Mouse (Mus musculus): ENCODE measurements around the gene Gm47995.
"Not testable (repeated sequence)": the region's sequence is repeated elsewhere in the genome, so short reads cannot be mapped to it uniquely, and the experiment has no call there.

Gm47995 gene

DNA sequence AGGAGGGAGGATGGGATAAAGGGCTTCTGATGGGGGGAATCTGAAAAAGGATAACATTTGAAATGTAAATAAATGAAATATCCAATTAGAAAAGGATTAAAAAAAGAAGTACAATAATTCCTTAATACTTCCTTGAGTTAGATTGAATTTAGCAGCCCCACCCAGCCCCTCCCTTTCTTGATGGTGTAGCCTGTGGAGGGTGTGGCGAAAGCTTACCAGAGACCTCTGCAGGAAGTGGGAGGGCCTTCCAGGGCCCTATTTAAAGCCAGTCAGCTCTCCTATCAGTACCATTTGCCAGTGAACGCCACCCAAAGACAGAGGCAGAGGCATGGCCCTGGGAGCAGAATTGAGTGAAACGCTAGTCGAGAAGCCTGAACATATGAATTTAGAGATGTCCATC, at the start of gene Gm47995:
TSS of gene Gm47995 (plus strand) at position 329 of the 400 bp plus-strand sequence.
- DNase-seq (ENCODE audit: low read depth, low spot score): not testable (repeated sequence)

DNA sequence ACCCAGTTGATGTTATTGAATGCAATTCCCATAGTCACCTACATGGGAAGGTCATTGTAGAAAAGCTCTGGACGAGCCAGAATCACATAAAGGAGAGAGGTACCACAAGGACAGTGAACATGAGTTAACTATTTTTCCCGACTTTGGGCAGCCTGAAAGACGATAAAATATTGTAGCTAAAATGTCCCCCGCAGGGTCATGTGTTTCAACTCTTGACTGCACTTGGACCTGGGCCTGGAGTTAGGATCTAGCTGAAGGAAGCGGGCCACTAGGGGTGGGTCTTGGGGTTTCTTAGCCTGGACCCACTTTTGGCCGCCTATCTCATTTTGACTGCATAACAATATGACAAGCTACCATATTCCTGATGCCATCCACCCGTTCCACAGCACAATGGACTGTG, 48.0 kb upstream of the Gm47995 start:
- DNase-seq (ENCODE audit: low read depth, low spot score): no peak

DNA sequence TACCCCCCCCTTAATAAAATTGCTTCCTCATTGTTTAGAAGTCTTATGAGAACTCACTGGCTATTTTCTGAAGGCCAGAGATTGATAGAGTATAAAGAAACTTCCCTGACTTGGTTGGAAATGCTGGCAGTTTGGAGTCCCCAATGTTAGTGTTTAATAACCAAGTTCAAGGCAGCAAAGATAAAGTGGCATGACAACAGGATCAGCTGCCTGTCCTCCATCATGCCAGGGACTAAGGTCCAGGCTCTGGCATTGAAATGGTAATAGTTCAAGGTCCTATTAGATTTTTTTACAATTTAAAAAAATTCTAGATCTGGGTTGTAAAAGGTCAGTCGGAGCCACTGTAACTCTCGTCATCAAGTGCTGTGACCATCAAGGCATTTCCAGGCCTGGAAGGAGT, 47.2 kb upstream of the Gm47995 start:
- DNase-seq (ENCODE audit: low read depth, low spot score): no peak

DNA sequence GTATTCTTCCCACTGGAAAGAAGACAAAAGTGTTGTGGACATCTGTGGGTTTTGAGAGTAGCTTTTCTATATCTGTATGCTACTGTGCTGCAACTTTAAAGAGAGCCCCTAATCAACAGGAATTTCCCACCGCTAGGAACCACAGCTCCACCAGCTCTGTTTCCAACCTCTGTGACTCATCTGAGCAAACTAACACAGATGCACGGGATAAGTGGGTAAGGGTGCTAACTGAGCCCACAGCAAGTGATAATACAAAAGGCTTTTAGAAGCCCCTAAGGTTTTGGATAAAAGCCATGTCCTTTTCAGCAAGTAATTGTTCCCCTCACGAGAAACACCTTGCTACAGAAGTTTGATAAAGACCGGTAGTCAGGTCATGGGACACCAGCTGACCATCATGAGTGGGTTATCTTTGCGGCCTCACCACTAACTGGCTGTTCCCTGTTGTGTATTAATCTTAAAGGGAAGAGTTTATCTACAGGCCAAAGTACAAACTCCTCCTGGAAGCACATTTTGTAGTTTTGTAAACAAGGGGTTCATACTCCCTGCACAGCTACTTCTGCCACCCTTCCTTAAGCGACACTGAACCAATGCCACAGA, 45.1 kb upstream of the Gm47995 start:
- no peak for DNase-seq (ENCODE audit: low read depth, low spot score)

DNA sequence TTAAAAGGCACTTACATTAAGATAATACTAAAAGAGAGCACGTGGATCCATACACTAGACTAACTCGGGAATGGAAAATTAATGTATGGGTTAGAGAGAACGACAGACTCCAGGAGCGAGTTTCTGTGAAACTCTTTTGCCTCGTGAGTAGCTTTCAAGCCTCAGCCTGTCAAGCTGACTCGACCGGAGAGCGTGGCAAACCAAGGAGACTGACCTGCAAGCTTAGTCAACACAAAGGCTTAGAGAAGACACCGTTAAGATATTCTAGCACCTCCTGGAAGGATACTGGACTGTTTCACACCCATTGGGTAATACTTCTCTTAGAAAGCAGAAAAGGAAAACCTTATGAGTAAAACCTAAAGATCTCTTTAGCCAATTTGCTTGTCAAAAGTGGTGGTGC, 44.1 kb upstream of the Gm47995 start:
- DNase-seq (ENCODE audit: low read depth, low spot score): not testable (repeated sequence)

GRCm38 (mm10) chr1:151156129-151156528, 42.1 kb upstream of the Gm47995 start:
- DNase-seq (ENCODE audit: low read depth, low spot score): no peak

DNA sequence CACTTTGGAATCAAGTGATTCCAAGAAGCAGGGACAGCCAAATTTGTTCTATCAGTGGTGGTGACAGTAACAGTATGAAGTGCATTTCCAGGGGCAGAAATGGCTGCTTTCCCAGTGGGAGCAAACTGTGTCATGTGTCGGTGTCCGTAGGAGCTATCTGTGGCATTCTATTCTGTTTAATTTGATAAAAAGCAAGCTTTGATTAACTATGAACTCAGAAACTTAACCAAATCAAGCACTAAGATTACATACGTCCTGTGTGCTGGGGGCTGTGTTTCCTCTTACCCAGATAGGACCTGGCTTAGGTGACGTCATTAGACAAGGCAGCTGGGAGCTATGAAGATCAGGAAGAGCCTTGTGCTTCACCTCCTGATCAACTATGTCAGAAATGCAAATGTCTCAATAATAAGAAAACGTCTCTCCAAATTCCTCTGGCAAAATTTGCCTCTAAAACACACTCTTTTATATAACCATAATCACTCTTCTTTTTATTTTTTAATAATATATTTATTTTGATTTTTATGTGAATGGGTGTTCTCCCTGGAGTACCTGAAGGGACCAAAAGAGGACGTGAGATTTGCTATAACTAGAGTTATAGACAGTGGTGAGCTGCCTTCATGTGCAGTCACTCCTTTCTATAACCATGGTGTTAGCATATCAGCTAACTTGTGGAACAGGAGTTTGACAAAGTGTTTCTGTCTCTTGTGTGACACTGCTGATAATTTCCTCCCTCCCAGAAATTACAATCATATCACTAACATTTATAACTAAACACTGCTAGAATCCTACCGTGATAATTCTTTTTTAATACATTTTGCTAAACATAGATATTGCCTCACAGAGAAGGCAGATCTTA, 41.2 kb upstream of the Gm47995 start:
- DNase-seq (ENCODE audit: low read depth, low spot score): no peak

- DNase-seq (ENCODE audit: low read depth, low spot score): no peak
Observed at GRCm38 (mm10) chr1:151157963-151158856, 40.0 kb upstream of the Gm47995 start.

- no peak for DNase-seq (ENCODE audit: low read depth, low spot score)
Observed at GRCm38 (mm10) chr1:151158857-151159510, 39.3 kb upstream of the Gm47995 start.

- no peak for DNase-seq (ENCODE audit: low read depth, low spot score)
Observed at GRCm38 (mm10) chr1:151166031-151166430, 32.2 kb upstream of the Gm47995 start.

DNA sequence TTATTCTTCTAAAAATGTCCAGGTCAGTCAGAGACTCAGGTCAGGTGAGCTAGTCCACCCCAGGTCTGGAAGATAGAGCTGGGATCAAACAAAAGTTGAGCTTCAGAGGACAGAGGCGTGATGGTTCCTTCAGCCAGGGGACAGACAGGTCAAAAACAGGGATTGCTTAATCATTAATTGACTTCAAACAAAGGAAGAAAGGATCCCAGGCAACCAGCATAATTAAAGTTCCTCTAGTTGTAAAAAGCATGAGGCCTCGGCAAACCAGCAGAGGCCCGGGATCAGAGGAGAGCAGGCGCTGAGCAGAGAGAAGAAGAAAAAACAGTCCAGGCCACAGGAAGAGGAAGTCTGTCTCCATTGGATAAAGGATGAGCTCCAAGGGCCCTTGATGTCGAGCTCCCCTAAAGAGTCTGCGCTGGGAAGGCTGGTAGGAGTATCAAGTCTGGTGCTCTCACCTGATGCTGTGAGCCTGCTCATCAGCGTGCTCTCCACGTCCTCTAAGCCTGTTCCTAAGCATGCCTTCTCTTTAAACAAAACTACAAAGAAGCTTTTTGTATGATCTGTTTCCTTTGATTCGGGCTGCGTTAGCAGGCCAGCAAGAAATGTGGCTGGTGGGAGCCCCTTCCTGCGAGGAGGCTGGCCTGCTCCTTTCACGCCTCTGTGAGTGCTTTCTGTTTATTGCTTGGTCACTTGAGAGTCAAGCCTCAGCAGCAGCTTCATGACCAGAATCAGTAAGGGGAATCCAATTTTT, 30.8 kb upstream of the Gm47995 start:
- DNase-seq (ENCODE audit: low read depth, low spot score): no peak

- DNase-seq (ENCODE audit: low read depth, low spot score): no peak
Observed at GRCm38 (mm10) chr1:151168637-151169036, 29.6 kb upstream of the Gm47995 start.

GRCm38 (mm10) chr1:151171572-151172461, 26.4 kb upstream of the Gm47995 start:
- DNase-seq (ENCODE audit: low read depth, low spot score): no peak

GRCm38 (mm10) chr1:151177030-151177936, 21.0 kb upstream of the Gm47995 start:
- DNase-seq (ENCODE audit: low read depth, low spot score): no peak

DNA sequence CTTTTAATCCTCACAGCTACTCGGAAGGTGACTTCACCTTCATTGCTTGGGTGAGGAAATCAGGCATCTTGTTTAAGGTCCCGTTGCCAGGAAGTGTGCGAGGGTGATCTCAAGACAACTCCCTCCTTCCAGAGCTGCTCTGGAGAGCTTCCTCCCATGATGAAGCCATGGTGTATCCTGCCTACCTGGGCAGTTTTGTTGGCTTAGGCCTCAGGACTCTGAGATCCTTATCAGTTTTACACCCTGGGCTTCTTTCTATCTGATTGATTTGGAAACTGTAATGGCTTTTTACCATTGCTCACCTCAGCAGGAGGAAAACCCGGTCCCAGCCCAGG, 20.3 kb upstream of the Gm47995 start:
- no peak for DNase-seq (ENCODE audit: low read depth, low spot score)

DNA sequence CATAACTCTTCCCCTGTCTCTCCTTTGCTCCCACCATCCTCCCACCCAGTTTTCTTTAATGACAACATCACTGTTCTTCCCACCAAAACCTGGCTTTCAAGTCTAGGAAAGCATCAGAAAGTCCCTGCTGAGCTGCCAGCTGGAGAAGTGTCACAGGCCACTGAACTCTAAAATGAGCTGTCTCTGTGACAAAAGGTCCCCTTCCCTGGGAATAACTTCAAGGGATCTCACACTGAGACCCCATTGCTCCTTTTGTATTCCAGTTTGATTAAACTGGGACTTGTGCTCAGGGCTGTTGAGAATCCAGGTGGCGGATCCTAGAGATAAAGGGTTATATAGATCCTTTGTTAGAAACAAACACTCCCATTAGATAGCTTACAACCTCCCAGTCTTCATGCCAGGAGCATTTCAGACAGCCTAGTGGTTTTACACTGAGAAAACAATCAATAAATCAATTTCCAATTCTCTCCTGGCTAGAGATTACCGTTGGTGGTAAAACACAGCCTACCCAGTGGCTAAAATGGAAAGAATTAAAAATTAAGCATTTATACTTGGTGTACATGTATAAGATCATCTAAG, 19.7 kb upstream of the Gm47995 start:
- no peak for DNase-seq (ENCODE audit: low read depth, low spot score)

DNA sequence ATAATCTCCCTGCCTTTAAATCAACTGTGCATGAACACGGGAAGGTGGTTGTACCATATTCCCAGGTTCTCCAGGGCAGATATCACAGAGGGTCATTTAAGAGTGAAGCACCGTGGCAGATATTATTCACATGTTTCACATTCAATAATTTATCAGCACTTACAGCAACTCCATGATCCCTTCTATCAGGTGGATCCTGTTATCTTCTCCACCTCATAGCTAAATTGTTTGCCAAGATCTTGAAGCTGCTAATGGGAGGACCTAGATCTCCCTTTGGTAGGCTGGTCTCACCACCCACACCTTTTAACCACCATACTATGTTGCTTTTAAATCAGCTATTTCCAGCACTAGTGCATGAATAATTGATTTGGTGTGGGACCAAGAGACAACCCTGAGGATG, 18.1 kb upstream of the Gm47995 start:
- no peak for DNase-seq (ENCODE audit: low read depth, low spot score)

GRCm38 (mm10) chr1:151182266-151182665, 16.0 kb upstream of the Gm47995 start, which contains the start of gene Gm47985:
TSS of gene Gm47985 (plus strand) at chr1:151182537.
- not testable (repeated sequence) for DNase-seq (ENCODE audit: low read depth, low spot score)

Measured in embryo, embryonic 11.5 days (tissue).